Mouse (Mus musculus) large intestine, adult 2 months (tissue): Measurements from ENCODE around the gene Erh. TPM values are rescaled to one million over a fixed set of nuclear protein-coding genes. Genes with fewer than 3 reads are reported as not detected.

Source experiments
- DNase-seq: peaks from one replicate; pipeline ENCODE4 v3.0.0-alpha.2; 2012; ENCODE audit warnings: low read depth, low spot score
- WGBS: fragments of 180-500 bp; shearing (Covaris S2); methylation state at CpG from one replicate; pipeline ENCODE4 v1.1.7; 2018; 5-methylcytosine and 5-hydroxymethylcytosine counted together
- polyA plus RNA-seq: library from polyadenylated mRNA; depleted of rRNA; stranded (reverse); fragments of >200 nt; gene quantifications from 2 replicates; pipeline ENCODE4 v1.2.3, GENCODE M21; 2012

The Erh gene
- polyA plus RNA-seq, 1 experiment: 42.0 TPM

GRCm38 (mm10) chr12:80631790-80632189 lies 12.4 kb downstream of the Erh start:
- WGBS: 86% methylated on average over 5 of the region's 5 CpGs
- no peak for DNase-seq

- WGBS: 68% methylated on average over 5 of the region's 5 CpGs
- no peak for DNase-seq
Measured at GRCm38 (mm10) chr12:80620501-80620900, 23.6 kb downstream of the Erh start.

DNA sequence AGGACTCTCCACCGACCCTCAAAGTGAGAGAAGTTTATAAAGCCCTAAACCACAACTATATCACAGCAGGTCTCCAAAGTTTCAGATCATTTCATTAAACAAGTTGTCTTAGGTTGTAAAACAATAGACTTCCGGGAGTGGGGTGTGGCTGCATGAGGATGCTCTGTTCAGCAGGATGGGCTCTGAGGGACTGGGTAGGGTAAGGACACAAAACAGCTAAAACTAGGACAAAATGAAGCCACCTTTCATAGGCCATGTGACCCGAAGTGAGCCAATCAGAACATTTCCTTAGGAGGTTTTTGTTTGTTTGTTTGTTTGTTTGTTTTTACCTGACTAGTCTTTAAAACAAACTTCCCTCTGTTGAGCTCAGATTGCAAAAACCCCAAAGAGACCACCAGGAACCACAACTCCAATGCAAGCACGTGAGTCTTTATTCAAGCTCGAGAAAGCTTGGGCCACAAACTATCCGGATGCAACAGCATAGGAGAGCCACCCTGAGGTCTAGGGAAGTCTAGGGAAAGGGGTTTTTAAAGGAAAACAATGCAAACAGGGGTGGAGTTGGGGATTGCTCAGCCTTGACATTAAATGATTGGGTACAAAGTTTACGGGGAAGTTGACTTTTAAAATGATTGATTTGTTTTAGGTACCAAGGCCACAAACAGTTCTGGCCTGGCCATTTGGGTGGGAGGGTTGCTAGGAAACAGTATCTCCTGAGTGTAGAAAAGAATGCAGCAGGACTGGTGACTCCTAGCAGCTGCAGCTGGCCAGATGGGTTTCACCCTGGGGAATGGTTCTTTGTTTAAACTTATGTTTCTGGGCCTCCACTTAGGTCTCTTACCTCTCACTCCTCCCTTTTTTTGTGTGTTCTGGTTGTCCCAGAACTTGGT lies 28.5 kb downstream of the Erh start:
- WGBS: 29% methylated on average over 7 of the region's 7 CpGs
- no peak for DNase-seq

- WGBS: 47% methylated on average over 9 of the region's 9 CpGs
- DNase-seq: no peak
Measured at GRCm38 (mm10) chr12:80612113-80612791, 31.9 kb downstream of the Erh start.

GRCm38 (mm10) chr12:80609928-80610327 lies 34.2 kb downstream of the Erh start:
- WGBS: 76% methylated on average over 3 of the region's 3 CpGs

GRCm38 (mm10) chr12:80608576-80608975 lies 35.6 kb downstream of the Erh start:
- no peak for DNase-seq
- 92% methylated on average over 1 of the region's 1 CpGs for WGBS

More at GRCm38 (mm10) chr12:80609928-80610327, 34.2 kb downstream of the Erh start:
- no peak for DNase-seq

- DNase-seq: no peak
- 94% methylated on average over 2 of the region's 2 CpGs for WGBS
Measured at GRCm38 (mm10) chr12:80604218-80604617, 39.9 kb downstream of the Erh start.

DNA sequence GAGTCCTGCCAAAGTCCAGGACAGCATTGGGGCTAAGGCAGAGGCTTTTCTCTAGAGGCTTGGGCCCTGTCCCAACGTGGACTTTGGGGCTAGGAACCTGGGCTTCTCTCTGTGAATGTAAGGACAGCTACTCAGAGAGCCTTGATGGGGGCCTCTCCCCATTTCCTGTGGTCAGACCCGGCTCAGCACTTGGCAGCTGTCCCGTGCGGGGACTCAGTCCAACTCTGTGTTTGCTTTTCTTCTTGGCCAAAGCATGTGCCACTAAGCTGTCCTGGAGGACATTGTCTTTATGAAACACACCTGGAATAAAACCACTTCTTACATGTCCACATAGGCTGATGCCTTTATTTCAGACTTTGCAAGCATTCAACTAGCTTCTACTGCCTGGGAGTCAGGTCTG lies 40.6 kb downstream of the Erh start:
- WGBS: 5% methylated on average over 4 of the region's 4 CpGs
- no peak for DNase-seq

- 76% methylated on average over 5 of the region's 5 CpGs for WGBS
Measured at GRCm38 (mm10) chr12:80602432-80602831, 41.7 kb downstream of the Erh start.

DNA sequence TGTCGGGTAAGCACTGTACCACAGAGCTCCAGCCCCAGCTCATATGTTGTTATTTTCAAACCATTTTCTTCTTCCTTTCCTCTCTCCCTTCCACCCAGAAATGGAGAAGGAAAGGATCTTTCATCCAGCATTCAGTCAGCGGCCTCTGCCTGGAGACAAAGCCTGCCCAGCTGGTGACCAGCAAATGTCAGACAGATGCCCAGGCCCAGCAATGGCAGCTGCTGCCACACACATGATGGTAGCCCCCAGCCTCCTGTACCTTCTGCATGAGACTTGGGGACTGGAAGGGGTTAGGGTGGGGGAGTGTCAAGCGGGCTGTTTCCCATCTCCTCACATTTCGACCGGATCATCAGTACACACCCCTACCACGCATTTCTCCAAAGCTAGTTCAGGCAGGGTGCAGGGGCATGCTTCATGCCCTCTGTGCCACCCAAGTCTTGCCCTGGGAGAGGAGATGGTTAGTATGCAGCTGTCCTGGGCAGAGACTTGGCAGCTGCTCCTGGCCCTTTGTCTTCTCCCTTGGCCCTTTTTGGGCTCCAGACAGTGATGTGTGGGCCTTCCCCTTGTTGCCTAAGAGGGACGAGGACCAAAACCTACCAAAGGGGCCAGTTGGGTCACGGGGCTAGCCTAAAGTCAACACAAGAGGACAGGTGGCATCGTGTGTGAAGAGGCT lies 42.4 kb downstream of the Erh start:
- DNase-seq: no peak
- 83% methylated on average over 9 of the region's 9 CpGs for WGBS

More at GRCm38 (mm10) chr12:80602432-80602831, 41.7 kb downstream of the Erh start:
- no peak for DNase-seq

GRCm38 (mm10) chr12:80598756-80599155 lies 45.4 kb downstream of the Erh start:
- no peak for DNase-seq
- WGBS: 54% methylated on average over 6 of the region's 6 CpGs

- no peak for DNase-seq
Measured at GRCm38 (mm10) chr12:80598236-80598635, 45.9 kb downstream of the Erh start.

DNA sequence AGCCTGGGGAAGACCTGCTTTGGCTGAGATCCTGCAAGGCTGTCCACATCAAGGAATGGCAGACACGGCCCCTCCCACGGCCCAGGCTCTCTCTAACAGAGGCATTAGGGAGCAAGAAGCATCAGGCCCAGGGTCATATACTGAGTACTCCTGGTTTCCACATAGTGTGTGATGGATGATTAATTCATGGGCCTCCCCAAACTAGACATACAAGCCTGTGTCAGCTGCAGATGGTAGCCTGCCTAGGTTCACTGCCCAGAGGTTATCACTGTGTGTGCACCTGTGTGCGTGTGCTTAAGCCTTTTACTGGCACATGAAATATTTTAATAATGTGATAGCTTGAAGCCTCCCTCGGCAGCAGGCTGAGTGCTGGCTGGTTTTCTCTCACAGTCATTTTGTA lies 48.2 kb downstream of the Erh start:
- DNase-seq: no peak
- WGBS: 76% methylated on average over 4 of the region's 4 CpGs

More at GRCm38 (mm10) chr12:80598236-80598635, 45.9 kb downstream of the Erh start:
- 65% methylated on average over 7 of the region's 7 CpGs for WGBS

GRCm38 (mm10) chr12:80595566-80595965 lies 48.6 kb downstream of the Erh start:
- no peak for DNase-seq
- WGBS: 93% methylated on average over 4 of the region's 4 CpGs

- 87% methylated on average over 4 of the region's 4 CpGs for WGBS
Measured at GRCm38 (mm10) chr12:80594781-80595180, 49.4 kb downstream of the Erh start.

GRCm38 (mm10) chr12:80594141-80594540 lies 50.0 kb downstream of the Erh start:
- 83% methylated on average over 4 of the region's 4 CpGs for WGBS
- DNase-seq: no peak

More at GRCm38 (mm10) chr12:80594781-80595180, 49.4 kb downstream of the Erh start:
- DNase-seq: no peak

GRCm38 (mm10) chr12:80584973-80585372 lies 59.2 kb downstream of the Erh start:
- WGBS: 19% methylated on average over 2 of the region's 2 CpGs
- DNase-seq: no peak
